Mouse (Mus musculus) kidney, postnatal 36 days (tissue): Measurements from ENCODE around the gene Rab12.

Experiments used
- DNase-seq, 2 experiments: peaks; one replicate each; pipeline ENCODE4 v3.0.0; 2021 to 2022; ENCODE audit warnings: mixed read lengths in 2 of 2

The Rab12 gene

GRCm38 (mm10) chr17:66498598-66498997 is 20.9 kb downstream of the Rab12 start:
- peak; percentile 8 to 47 for DNase-seq

GRCm38 (mm10) chr17:66496589-66496988 is 22.9 kb downstream of the Rab12 start:
- DNase-seq, result peak in 1 of 2 experiments; percentile 20

GRCm38 (mm10) chr17:66490022-66490601 is 29.4 kb downstream of the Rab12 start:
- peak; percentile 45 to 64 for DNase-seq

GRCm38 (mm10) chr17:66486576-66486975 is 33.0 kb downstream of the Rab12 start:
- no peak for DNase-seq

- DNase-seq, result peak; percentile 64 to 87
Observed at GRCm38 (mm10) chr17:66485742-66486141, 33.8 kb downstream of the Rab12 start.

- no peak for DNase-seq
Observed at GRCm38 (mm10) chr17:66484965-66485364, 34.6 kb downstream of the Rab12 start.

- no peak for DNase-seq
Observed at GRCm38 (mm10) chr17:66483651-66484454, 35.7 kb downstream of the Rab12 start.

- DNase-seq, result no peak
Observed at GRCm38 (mm10) chr17:66481295-66481694, 38.2 kb downstream of the Rab12 start.

GRCm38 (mm10) chr17:66480491-66481278 is 38.8 kb downstream of the Rab12 start:
- no peak for DNase-seq

- DNase-seq, result no peak
Observed at GRCm38 (mm10) chr17:66479813-66480490, 39.6 kb downstream of the Rab12 start.

GRCm38 (mm10) chr17:66479311-66479710 is 40.2 kb downstream of the Rab12 start:
- no peak for DNase-seq

GRCm38 (mm10) chr17:66473205-66473604 is 46.3 kb downstream of the Rab12 start:
- DNase-seq, result no peak

- no peak for DNase-seq
Observed at GRCm38 (mm10) chr17:66471775-66472174, 47.8 kb downstream of the Rab12 start.

- DNase-seq, result no peak
Observed at GRCm38 (mm10) chr17:66471252-66471651, 48.3 kb downstream of the Rab12 start.

GRCm38 (mm10) chr17:66470020-66470419 is 49.5 kb downstream of the Rab12 start:
- peak in 1 of 2 experiments; percentile 4 for DNase-seq

GRCm38 (mm10) chr17:66457278-66457677 is 62.3 kb downstream of the Rab12 start:
- DNase-seq, result no peak

- DNase-seq, result peak; percentile 88 to 95
Observed at GRCm38 (mm10) chr17:66451143-66451542, 68.4 kb downstream of the Rab12 start.

- DNase-seq, result peak in 1 of 2 experiments; percentile 12
Observed at GRCm38 (mm10) chr17:66450526-66451070, 68.9 kb downstream of the Rab12 start.

GRCm38 (mm10) chr17:66449460-66450341 is 69.8 kb downstream of the Rab12 start, which contains the start of gene Mtcl1:
TSS of gene Mtcl1 (minus strand) at chr17:66449750.
- peak; percentile 63 to 81 for DNase-seq

GRCm38 (mm10) chr17:66448421-66449405 is 70.8 kb downstream of the Rab12 start:
- DNase-seq, result peak; percentile 7 to 65
